Mouse (Mus musculus) heart, embryonic 15.5 days (tissue): ENCODE data around the gene Trpc7. TPM values are rescaled to one million over a fixed set of nuclear protein-coding genes. Genes with fewer than 3 reads are reported as not detected.

ENCODE experiments used
- ATAC-seq: fragments of 200-750 bp; cut with Nextera tagmentation; replicated peaks from 2 replicates; pipeline ENCODE4 v1.8.0; 2017; ENCODE audit warnings: low read depth, moderate TSS enrichment; ENCODE audit not compliant: insufficient number of reproducible peaks, insufficient read depth, low FRiP score
- H3K27ac ChIP-seq: fragments of 300-500 bp; sonication (generic); 2 replicates; pipeline ENCODE4 v1.5.1; 2015; ENCODE audit warnings: mild to moderate bottlenecking, inconsistent platforms
- H3K27me3 ChIP-seq: fragments of 300-500 bp; sonication (generic); 2 replicates; pipeline ENCODE4 v1.6.1; 2015; ENCODE audit warnings: inconsistent platforms
- H3K36me3 ChIP-seq: fragments of 300-500 bp; sonication (generic); 2 replicates; pipeline ENCODE4 v1.6.1; 2015; ENCODE audit warnings: mild to moderate bottlenecking, inconsistent platforms
- H3K4me1 ChIP-seq: fragments of 300-500 bp; sonication (generic); replicated peaks from 2 replicates; pipeline ENCODE4 v1.6.1; 2015; ENCODE audit warnings: inconsistent platforms
- H3K4me2 ChIP-seq: fragments of 300-500 bp; sonication (generic); 2 replicates; pipeline ENCODE4 v1.6.1; 2015; ENCODE audit warnings: inconsistent platforms, mild to moderate bottlenecking, moderate library complexity
- H3K4me3 ChIP-seq: fragments of 300-500 bp; sonication (generic); 2 replicates; pipeline ENCODE4 v1.5.1; 2015; ENCODE audit warnings: mild to moderate bottlenecking, inconsistent platforms
- H3K9ac ChIP-seq: fragments of 300-500 bp; sonication (generic); 2 replicates; pipeline ENCODE4 v1.6.1; 2015; ENCODE audit warnings: mild to moderate bottlenecking, inconsistent platforms
- H3K9me3 ChIP-seq: fragments of 300-500 bp; sonication (generic); replicated peaks from 2 replicates; pipeline ENCODE4 v1.6.1; 2016; ENCODE audit warnings: inconsistent platforms
- WGBS: fragments of 180-500 bp; shearing (Covaris S2); methylation state at CpG from one replicate; pipeline ENCODE4 v1.1.7; 2015; ENCODE audit warnings: mixed read lengths; 5-methylcytosine and 5-hydroxymethylcytosine counted together
- polyA plus RNA-seq: library from polyadenylated mRNA; unstranded; fragments of >200 nt; fragmentation: Nextera tagmentation; extraction: Ambion mirVana; gene quantifications from 2 replicates; pipeline ENCODE4 v1.2.1, GENCODE M21; 2015

The Trpc7 gene
- 0.04 and 0.08 TPM in 2 replicates for polyA plus RNA-seq

DNA sequence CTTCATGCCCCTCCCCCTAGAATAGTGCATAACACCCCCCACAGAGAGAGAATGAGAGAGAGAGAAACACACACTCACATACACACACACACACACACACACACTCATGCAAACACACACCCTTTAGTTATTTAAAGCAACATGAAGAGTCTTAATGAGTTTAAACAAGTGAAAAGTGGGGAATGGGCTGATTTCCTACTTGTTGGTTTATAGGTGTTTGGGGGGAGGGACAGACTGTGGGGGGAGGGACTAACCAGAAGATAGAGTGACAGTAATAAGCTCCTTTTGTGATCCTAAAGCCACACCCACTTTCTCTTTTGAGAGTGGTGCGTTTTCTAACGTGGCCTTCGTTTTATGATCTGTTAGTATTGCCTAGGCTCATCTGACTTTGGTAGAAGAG is at the start of gene Trpc7:
TSS of gene Trpc7 (minus strand) at position 101 of the 400 bp plus-strand sequence.
- no peak within 1 kb of the TSS for H3K27ac ChIP-seq
- H3K4me2 ChIP-seq = no peak within 1 kb of the TSS
- no peak within 1 kb of the TSS for H3K4me3 ChIP-seq
- peaks cover 3% of the 10 kb centered on the region; the same call in 1 of the 2 replicates for H3K27me3 ChIP-seq
- 75% methylated on average over 3 of the region's 3 CpGs for WGBS
- H3K9ac ChIP-seq = no peak within 1 kb of the TSS
- no peaks in the 10 kb centered on the region for H3K9me3 ChIP-seq
- no peak for ATAC-seq
- no peaks in the 10 kb centered on the region for H3K36me3 ChIP-seq
- H3K4me1 ChIP-seq = no peaks in the 10 kb centered on the region

DNA sequence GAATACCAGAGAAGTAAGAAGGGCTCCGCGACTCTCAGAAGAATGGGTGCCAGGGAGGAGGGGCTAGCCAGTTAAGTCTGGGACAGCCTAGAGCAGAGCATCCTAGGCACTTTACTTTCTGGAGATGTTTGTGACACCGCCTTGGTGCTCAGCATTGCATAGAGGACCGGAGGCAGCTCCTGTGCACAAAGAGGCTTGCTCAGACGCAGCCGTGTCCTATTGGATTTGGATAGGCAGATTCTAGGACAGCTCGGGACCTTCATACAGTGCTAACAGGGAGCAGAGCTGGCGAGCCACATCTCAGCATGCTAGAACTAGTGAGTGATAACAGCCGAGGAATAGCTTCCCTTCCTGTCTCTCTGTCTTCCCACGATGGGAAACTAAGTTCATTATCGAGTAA is 43.5 kb upstream of the Trpc7 start:
- ATAC-seq = no peak
- no peaks in the 10 kb centered on the region for H3K4me1 ChIP-seq
- H3K27me3 ChIP-seq = no peaks in the 10 kb centered on the region
- no peak overlapping the region for H3K4me3 ChIP-seq
- H3K27ac ChIP-seq = no peak overlapping the region
- no peak overlapping the region for H3K9ac ChIP-seq
- no peaks in the 10 kb centered on the region for H3K9me3 ChIP-seq
- no peaks in the 10 kb centered on the region for H3K36me3 ChIP-seq
- WGBS = 68% methylated on average over 11 of the region's 11 CpGs
- no peak overlapping the region for H3K4me2 ChIP-seq

DNA sequence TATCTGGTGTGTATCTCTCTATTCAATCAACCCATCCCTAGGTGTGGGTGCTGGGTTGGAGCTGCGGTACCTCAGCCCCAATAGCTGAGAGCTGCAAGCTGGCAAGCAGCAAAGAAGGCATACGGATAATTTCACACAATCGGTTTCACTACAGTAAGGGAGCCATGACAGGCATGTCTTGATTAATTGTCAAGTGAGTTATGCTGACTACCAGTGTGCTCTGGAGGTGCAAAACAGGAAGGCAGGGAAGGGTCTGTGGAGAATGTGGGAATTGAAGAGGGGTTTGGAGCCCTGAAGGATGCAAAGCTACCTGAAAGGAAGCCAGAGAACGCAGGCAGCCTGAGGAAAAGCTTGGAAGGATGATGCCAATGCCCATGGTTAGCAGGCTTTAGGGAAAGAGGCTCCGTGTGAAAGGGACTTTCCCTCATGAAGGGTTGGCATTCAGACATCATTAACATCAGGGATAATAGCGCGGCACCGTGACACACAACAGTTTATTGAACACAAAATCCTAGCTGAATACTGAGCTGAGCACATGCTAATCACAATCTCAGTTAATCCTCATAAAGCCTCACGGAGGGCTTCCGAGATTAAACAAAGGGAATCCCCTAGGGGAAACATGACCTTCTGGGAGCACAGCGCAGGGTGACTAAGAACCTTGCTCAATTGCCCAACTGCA is 38.2 kb upstream of the Trpc7 start:
- H3K27me3 ChIP-seq = no peaks in the 10 kb centered on the region
- no peak for ATAC-seq
- no peaks in the 10 kb centered on the region for H3K9me3 ChIP-seq
- WGBS = 70% methylated on average over 11 of the region's 11 CpGs
- no peak overlapping the region for H3K4me3 ChIP-seq
- no peak overlapping the region for H3K9ac ChIP-seq
- no peaks in the 10 kb centered on the region for H3K4me1 ChIP-seq
- H3K4me2 ChIP-seq = no peak overlapping the region
- H3K27ac ChIP-seq = no peak overlapping the region
- H3K36me3 ChIP-seq = no peaks in the 10 kb centered on the region

DNA sequence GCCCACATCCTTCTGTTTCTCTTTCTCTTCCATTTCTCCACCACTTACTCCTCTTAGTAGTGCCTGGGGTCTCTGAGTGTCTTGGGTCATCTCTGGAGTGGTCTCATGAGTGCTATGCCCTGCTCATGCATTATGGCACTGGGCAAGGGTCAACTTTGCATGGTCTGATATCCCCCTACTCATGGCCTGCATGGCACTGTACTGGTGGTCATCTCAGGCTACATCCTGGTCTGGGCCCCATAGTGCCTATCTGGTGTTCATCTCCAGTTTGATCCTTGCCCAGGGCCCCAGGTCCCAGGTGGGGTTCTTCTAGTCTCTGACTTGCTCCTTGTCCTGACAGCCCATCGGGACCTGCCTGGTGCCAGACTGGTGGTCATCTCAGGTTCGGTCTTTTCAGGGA is 34.6 kb upstream of the Trpc7 start:
- no peaks in the 10 kb centered on the region for H3K4me1 ChIP-seq
- no peak overlapping the region for H3K9ac ChIP-seq
- no peak overlapping the region for H3K4me3 ChIP-seq
- H3K27ac ChIP-seq = no peak overlapping the region
- no peaks in the 10 kb centered on the region for H3K9me3 ChIP-seq
- no peak for ATAC-seq
- no peaks in the 10 kb centered on the region for H3K27me3 ChIP-seq
- no peaks in the 10 kb centered on the region for H3K36me3 ChIP-seq
- WGBS = 87% methylated on average over 2 of the region's 2 CpGs
- no peak overlapping the region for H3K4me2 ChIP-seq

DNA sequence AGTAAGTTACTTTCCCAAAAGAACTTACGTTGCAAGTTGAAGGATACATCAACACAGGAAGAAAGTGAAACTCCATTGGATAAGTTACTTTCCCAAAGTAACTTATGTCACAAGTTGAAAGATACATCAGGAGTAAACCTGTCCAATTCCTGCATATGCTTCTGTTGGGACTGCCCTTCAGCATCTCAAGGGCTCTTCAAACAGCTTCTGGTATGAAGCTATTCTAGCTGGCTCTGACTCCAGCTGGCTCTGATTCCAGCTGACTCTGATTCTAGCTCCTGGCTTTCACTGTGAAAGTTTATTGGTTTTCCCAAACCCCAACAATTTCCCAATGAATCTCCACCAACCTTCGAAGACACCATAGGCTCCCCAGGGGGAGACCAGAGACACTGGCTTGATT is 27.2 kb upstream of the Trpc7 start:
- no peaks in the 10 kb centered on the region for H3K9me3 ChIP-seq
- H3K4me3 ChIP-seq = no peak overlapping the region
- ATAC-seq = no peak
- H3K36me3 ChIP-seq = no peaks in the 10 kb centered on the region
- H3K4me2 ChIP-seq = no peak overlapping the region
- H3K9ac ChIP-seq = no peak overlapping the region
- no peaks in the 10 kb centered on the region for H3K27me3 ChIP-seq
- H3K4me1 ChIP-seq = no peaks in the 10 kb centered on the region
- no peak overlapping the region for H3K27ac ChIP-seq
- 73% methylated on average over 2 of the region's 2 CpGs for WGBS

DNA sequence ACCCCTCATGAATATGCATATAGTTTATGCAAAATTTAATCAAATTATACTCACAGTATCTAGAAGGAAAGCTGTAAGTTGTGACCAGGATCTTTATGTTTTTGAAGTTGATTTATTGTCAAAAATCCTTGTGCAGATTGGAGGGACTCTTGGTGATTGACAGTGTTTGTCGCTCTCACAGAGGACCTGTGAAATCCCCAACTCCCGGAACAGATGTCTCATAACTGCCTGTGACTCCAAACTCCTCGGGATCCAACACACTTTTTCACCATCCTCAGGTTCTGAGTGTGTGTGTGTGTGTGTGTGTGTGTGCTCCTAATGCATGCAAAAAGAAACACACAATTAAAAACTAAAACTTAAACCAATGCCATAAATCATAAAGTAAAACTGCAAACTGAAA is 25.5 kb upstream of the Trpc7 start:
- Histone ChIP-seq H3K4me3 (no peak overlapping the region), H3K27ac (no peak overlapping the region), H3K4me2 (no peak overlapping the region), H3K9me3 (no peaks in the 10 kb centered on the region), H3K36me3 (no peaks in the 10 kb centered on the region), H3K27me3 (no peaks in the 10 kb centered on the region), H3K9ac (no peak overlapping the region), H3K4me1 (no peaks in the 10 kb centered on the region)
- WGBS = 58% methylated on average over 3 of the region's 3 CpGs
- no peak for ATAC-seq

DNA sequence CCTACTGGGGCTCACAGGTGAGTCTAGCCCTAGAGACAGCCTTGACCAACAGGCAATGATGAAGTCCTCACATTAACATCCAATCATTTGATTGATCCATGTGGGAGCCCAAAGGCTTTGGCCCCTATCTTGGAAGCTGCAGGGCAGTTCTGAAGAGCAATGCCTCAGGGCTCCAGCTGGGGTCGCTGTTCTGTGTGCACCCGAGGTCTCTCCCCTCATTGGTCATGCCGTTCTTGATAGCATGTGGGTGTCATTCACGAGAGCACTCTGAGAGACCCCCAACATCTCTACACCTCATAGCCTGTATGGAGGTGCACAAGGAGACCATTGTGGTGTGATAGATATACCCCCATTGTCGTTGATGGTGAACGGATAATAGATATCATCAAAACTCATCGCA is 18.9 kb upstream of the Trpc7 start:
- WGBS = 77% methylated on average over 7 of the region's 7 CpGs
- H3K9ac ChIP-seq = no peak overlapping the region
- H3K4me3 ChIP-seq = no peak overlapping the region
- no peak for ATAC-seq
- no peaks in the 10 kb centered on the region for H3K27me3 ChIP-seq
- no peaks in the 10 kb centered on the region for H3K36me3 ChIP-seq
- no peaks in the 10 kb centered on the region for H3K9me3 ChIP-seq
- no peak overlapping the region for H3K4me2 ChIP-seq
- H3K27ac ChIP-seq = no peak overlapping the region
- H3K4me1 ChIP-seq = no peaks in the 10 kb centered on the region

DNA sequence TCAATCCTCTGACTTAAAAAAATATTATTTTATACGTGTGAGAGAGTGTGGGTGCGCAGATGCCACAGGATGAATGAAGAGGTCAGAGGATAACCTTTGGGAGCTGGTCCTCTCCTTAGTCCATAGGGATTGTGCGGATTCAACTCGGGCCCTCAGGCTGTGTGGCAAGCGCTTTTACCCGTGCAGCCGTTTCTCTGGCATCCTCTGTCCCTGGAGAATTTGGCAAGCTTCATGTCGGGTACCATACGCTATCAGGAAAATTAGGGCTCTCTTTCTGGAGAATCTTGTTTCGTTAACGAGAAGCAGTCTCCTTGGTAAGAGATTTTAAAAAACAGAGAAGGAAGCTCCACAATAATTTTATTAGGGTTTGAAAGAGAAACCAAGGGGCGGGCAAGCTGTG is 15.3 kb upstream of the Trpc7 start:
- H3K4me3 ChIP-seq = no peak overlapping the region
- 85% methylated on average over 12 of the region's 12 CpGs for WGBS
- no peaks in the 10 kb centered on the region for H3K9me3 ChIP-seq
- no peak for ATAC-seq
- H3K27me3 ChIP-seq = no peaks in the 10 kb centered on the region
- no peak overlapping the region for H3K27ac ChIP-seq
- no peak overlapping the region for H3K4me2 ChIP-seq
- H3K36me3 ChIP-seq = no peaks in the 10 kb centered on the region
- H3K9ac ChIP-seq = no peak overlapping the region
- no peaks in the 10 kb centered on the region for H3K4me1 ChIP-seq

DNA sequence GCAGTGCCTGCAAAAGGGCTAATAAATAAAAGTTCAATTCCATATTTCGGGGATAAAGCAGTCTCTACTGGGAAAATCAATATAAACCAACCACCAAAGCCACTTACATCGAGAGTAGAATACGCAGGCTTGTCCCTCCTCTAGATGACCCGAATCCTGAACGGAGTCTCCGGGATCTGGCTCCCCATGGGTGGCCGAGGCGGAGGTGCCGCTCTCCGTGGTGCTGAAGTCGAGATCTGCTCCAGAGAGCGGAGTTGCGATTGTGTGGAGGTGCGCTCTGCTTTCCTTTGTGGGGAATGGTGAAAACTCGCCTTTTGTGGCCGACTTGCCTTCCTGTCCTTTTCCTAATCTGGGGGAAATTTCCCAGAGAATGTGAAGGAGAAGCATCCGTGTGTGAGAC is 407 bp downstream of the Trpc7 start:
- no peaks in the 10 kb centered on the region for H3K36me3 ChIP-seq
- H3K9me3 ChIP-seq = no peaks in the 10 kb centered on the region
- H3K4me3 ChIP-seq = no peak overlapping the region
- H3K9ac ChIP-seq = no peak overlapping the region
- 4% methylated on average over 17 of the region's 17 CpGs for WGBS
- peaks cover 3% of the 10 kb centered on the region; the same call in 1 of the 2 replicates for H3K27me3 ChIP-seq
- H3K4me1 ChIP-seq = no peaks in the 10 kb centered on the region
- no peak overlapping the region for H3K27ac ChIP-seq
- no peak overlapping the region for H3K4me2 ChIP-seq
- no peak for ATAC-seq

DNA sequence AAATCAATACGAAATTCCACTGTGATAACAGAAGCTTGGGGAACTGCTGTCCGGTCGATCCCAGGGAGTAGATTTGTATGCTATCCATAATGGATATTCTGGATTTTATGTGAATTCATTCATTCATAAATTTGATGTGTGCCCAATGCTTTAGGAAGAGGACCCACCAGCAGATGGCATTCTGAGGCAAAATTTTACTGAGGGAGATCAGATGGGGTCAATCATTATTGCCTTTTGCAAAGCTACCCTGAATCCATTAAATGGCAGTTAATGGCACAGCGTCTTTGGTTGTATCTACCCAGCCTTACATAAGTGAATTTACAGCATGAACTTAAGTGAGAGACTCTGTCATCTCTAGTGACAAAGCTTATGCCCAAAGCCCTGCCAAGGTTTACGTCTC is 1.2 kb downstream of the Trpc7 start:
- Histone ChIP-seq H3K4me2 (no peak overlapping the region), H3K9me3 (no peaks in the 10 kb centered on the region), H3K27ac (no peak overlapping the region), H3K4me3 (no peak overlapping the region), H3K27me3 (peaks cover 3% of the 10 kb centered on the region; the same call in 1 of the 2 replicates), H3K4me1 (no peaks in the 10 kb centered on the region), H3K36me3 (no peaks in the 10 kb centered on the region), H3K9ac (no peak overlapping the region)
- WGBS = 80% methylated on average over 5 of the region's 5 CpGs
- no peak for ATAC-seq

DNA sequence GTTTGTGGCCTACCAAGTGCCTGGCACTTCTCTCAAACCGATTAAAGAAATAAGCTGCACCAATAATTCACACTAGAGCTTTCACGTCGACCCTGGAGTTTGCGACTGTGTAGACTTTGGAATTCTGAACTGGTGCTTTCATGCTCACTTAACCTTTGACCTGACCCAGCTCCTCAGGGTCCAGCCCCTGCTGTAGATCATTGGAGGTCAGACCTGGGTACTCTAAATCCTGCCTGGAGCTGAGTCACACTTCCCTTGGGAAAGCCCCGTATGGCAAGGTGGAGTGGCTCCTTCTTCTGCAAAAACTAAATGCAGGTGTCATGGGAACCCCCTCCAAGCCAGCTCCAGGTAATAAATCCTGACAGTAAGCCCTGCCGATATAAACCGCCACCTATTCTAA is 5.9 kb downstream of the Trpc7 start:
- Histone ChIP-seq H3K9me3 (no peaks in the 10 kb centered on the region), H3K27ac (no peak overlapping the region), H3K36me3 (no peaks in the 10 kb centered on the region), H3K4me2 (no peak overlapping the region), H3K4me1 (no peaks in the 10 kb centered on the region), H3K4me3 (no peak overlapping the region), H3K27me3 (no peaks in the 10 kb centered on the region), H3K9ac (no peak overlapping the region)
- 68% methylated on average over 7 of the region's 7 CpGs for whole genome bisulfite sequencing
- ATAC-seq = no peak

DNA sequence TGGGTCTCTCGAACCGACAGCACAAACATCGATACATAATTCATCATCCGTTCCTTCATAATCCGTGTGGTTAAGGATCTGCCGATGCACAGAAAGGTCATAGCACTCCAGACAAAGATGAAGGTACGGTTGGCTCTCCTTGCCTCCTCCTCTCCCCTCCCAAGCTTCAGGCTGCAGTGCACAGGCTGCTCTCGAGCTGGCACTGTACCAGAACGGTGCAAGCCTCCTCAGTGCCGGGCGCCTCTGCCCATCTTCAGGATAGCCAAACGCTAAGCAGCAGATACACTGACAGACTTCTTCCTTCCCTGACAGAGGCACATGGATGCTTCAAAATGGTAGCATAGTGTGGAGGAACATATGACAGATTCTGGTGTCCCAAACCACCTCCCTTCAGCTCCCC is 12.9 kb downstream of the Trpc7 start:
- H3K9me3 ChIP-seq = no peaks in the 10 kb centered on the region
- no peak for ATAC-seq
- whole genome bisulfite sequencing = 81% methylated on average over 12 of the region's 12 CpGs
- no peak overlapping the region for H3K9ac ChIP-seq
- no peak overlapping the region for H3K27ac ChIP-seq
- no peaks in the 10 kb centered on the region for H3K36me3 ChIP-seq
- no peak overlapping the region for H3K4me3 ChIP-seq
- H3K4me2 ChIP-seq = no peak overlapping the region
- H3K4me1 ChIP-seq = no peaks in the 10 kb centered on the region
- H3K27me3 ChIP-seq = no peaks in the 10 kb centered on the region
